Mouse (Mus musculus) ES-E14 (cell line): ENCODE measurements at regions not wholly inside any gene's neighbourhood (a gene's known extent, or its start where the extent isn't known, plus 50 kb on each side); places are given as distances from the start of the nearest gene placed in this dataset.

Source experiments
- DNase-seq: peaks from one replicate; pipeline ENCODE4 v3.0.0-alpha.2; 2013; ENCODE audit warnings: low read depth, low spot score
- H3K27ac ChIP-seq: 2 replicates; pipeline ENCODE4 v1.5.1; 2012; ENCODE audit warnings: low read depth, mild to moderate bottlenecking, low read length, moderate library complexity, mixed read lengths; ENCODE audit not compliant: poor library complexity, insufficient read depth, severe bottlenecking
- H3K36me3 ChIP-seq: 2 replicates; pipeline ENCODE4 v1.6.1; 2012; ENCODE audit warnings: mild to moderate bottlenecking, low read length, moderate library complexity, mixed read lengths; ENCODE audit not compliant: control insufficient read depth, poor library complexity, insufficient read depth, severe bottlenecking
- H3K4me1 ChIP-seq, 2 experiments: fragments of 150-350 bp in 1 of 2; sonication (generic) in 1 of 2; 2 replicates each; pipeline ENCODE4 v1.6.1; 2012; ENCODE audit warnings: low read length in 2 of 2, mild to moderate bottlenecking in 1 of 2, mixed read lengths in 1 of 2; ENCODE audit not compliant: control insufficient read depth in 2 of 2, insufficient read depth in 2 of 2, poor library complexity in 1 of 2
- H3K4me3 ChIP-seq, 2 experiments: fragments of 150-350 bp in 1 of 2; sonication (generic) in 1 of 2; 2 replicates each; pipeline ENCODE4 v1.5.1; 2012; ENCODE audit warnings: low read length in 2 of 2, low read depth in 1 of 2, mild to moderate bottlenecking in 1 of 2, mixed read lengths in 1 of 2; ENCODE audit not compliant: insufficient read depth in 1 of 2, poor library complexity in 1 of 2, severe bottlenecking in 1 of 2
- H3K9ac ChIP-seq: 2 replicates; pipeline ENCODE4 v1.6.1; 2012; ENCODE audit warnings: low read depth, mild to moderate bottlenecking, low read length, mixed read lengths; ENCODE audit not compliant: poor library complexity, insufficient read depth, severe bottlenecking
- H3K9me3 ChIP-seq: fragments of 150-350 bp; sonication (generic); 2 replicates; pipeline ENCODE4 v1.6.1; 2012; ENCODE audit warnings: low read depth, mild to moderate bottlenecking, low read length; ENCODE audit not compliant: control insufficient read depth, insufficient read depth
- CHD2 ChIP-seq: IDR thresholded peaks from 2 replicates; pipeline ENCODE4 v1.6.1; 2014; ENCODE audit warnings: mild to moderate bottlenecking, low read depth, low read length, inconsistent platforms
- HCFC1 ChIP-seq: IDR thresholded peaks from 2 replicates; pipeline ENCODE4 v1.6.1; 2012; ENCODE audit warnings: low read length, inconsistent platforms, borderline replicate concordance; ENCODE audit not compliant: insufficient read depth
- MAFK ChIP-seq: IDR thresholded peaks from 2 replicates; pipeline ENCODE4 v1.6.1; 2014; ENCODE audit warnings: mild to moderate bottlenecking, low read depth, low read length, inconsistent platforms; ENCODE audit not compliant: insufficient read depth
- ZC3H11A ChIP-seq: IDR thresholded peaks from 2 replicates; pipeline ENCODE4 v1.6.1; 2012; ENCODE audit warnings: low read depth, mild to moderate bottlenecking, inconsistent platforms, low read length, borderline replicate concordance
- ZNF384 ChIP-seq: IDR thresholded peaks from 2 replicates; pipeline ENCODE4 v1.6.1; 2012; ENCODE audit warnings: low read depth, low read length, inconsistent platforms
- in situ Hi-C, 2 experiments: fragments of 600-800 bp; cut with MboI; formaldehyde crosslinking; loops; one replicate each; pipeline ENCODE4 v1.15.1; 2025; ENCODE audit warnings: low sequenced_read_pairs in 2 of 2, inconsistent platforms in 1 of 2; ENCODE audit not compliant: unreplicated experiment in 2 of 2

DNA sequence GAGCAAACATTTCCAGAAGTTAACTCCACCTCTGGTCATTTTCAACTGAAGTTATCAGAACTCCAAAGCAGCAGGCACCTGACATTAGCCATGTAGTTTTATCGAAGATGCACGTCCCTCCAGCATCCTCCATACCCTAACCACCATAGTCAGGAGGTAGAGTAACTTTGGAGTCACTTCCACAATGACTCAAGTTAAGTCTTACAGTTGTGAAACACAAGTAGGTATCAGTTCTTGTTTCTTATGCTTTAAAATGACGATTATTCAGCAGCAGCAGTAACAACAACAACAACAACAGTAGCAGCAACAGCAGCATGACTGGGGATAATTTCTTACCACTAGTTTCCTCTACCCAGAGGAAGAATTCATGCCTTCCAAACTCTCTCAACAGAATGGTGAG lies 51.3 kb upstream of the Tank start:
- in situ Hi-C loops = no loop called here
- DNase-seq = no peak
- TF ChIP-seq CHD2 = no peak
- TF ChIP-seq ZC3H11A = no peak
- TF ChIP-seq MAFK = no peak
- no peak for TF ChIP-seq ZNF384
- TF ChIP-seq HCFC1 = no peak

DNA sequence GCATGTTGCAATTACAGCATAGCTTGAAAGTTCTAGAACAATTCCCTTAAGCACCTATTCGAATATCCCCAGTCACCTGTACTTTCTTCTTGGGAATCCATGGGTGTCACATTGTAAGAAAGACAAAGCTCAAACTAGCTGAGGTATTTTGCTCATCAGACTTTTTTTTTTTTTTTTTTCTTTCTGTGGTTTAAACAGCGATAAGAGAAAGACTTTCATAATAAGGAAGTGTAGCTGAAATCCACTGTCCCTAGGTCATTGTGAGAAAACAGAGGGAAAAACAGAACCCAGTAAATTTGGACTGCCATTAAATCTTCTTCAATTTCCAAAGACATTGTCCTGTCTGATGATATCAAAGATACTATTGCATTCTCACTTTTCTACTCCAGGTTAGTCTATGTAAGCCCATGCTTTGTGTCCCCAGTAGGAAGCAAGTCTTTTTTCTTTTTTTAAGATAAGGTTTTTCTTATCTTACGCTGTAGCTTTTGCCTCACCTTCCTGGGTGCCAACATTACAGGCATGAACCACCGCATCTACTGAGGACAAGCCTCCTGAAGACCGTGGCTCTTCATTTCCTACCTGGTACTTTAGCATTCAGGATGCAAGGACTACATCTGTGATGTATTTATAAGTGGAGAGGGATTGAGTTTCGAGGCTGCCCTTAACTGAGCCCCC lies 54.2 kb upstream of the Tank start:
- Histone ChIP-seq H3K27ac (no peak overlapping the region), H3K9me3 (no peaks in the 10 kb centered on the region), H3K9ac (no peak overlapping the region), H3K4me3 (no peak overlapping the region), H3K4me1 (no peaks in the 10 kb centered on the region), H3K36me3 (no peaks in the 10 kb centered on the region)
- TF ChIP-seq ZC3H11A (no peak), ZNF384 (no peak), MAFK (no peak), HCFC1 (no peak), CHD2 (no peak)
- in situ Hi-C loops = no loop called here
- DNase-seq = no peak

More for the DNA sequence above, 51.3 kb upstream of the Tank start:
- Histone ChIP-seq H3K27ac (no peak overlapping the region), H3K4me1 (no peaks in the 10 kb centered on the region), H3K9ac (no peak overlapping the region), H3K4me3 (no peak overlapping the region), H3K9me3 (no peaks in the 10 kb centered on the region), H3K36me3 (no peaks in the 10 kb centered on the region)

DNA sequence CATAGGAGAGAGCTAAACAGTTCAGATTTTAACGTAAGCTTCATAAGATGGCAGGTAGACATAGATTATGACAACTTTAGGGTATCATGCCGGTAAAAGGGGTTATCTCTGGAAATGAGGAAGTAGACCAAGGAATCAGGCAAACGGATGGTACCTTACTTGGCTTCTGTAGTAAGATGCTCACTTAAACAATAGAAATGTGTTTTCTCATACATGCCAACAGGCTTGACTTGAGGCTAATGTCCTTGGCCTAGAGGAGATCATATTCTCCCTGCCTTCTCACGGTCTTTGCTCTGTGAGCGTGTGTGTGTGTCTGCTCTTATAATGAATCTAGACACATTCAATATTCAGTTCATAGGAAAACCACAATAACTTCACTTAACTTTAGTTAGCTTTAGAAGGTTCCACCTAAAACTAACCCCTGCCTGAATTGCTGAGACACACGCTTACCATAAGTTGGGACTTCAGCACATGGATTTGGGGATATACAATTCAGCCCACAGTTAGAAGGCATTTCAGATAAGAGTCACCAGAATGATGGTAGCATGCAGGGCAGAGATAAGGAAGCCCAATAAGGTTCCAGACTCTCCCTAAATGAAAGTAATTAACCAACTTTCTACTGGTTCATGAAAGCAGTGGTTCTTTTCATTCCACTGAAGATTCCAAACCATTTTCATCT lies 63.8 kb upstream of the Tank start:
- H3K4me3 ChIP-seq = no peak overlapping the region
- TF ChIP-seq ZNF384 (no peak), CHD2 (no peak), HCFC1 (no peak), MAFK (no peak), ZC3H11A (no peak)

DNA sequence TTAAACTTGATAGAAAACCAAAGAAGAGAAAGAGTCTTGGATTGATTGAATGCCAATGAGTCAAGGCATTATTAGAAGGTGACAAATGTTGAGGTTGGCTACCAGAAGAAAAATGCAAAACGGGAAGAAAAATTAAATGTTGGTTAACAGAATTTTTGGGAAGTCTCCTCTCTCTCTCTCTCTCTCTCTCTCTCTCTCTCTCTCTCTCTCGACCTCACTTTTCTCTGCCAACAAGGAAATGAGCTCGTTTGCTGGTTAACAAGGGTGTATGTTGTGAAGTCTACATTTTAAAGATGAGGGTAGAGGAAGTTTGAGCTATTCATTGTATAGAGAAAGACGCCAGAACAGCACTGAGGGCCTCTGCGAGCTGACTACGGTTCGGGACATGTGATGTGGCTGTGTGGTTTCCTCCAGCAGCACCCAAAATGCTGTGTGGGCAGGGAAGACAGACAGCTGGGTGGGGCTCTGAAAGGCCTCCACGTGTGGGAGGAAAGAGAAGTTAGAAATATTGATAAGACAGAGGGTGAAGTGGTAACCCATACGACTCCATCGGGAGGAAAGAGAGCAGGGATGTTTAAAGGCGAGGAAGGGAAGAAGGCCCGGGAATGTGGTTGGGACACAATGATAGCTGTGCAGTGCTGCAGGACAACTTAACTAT lies 64.5 kb upstream of the Tank start:
- H3K4me1 ChIP-seq = no peaks in the 10 kb centered on the region
- H3K9ac ChIP-seq = no peak overlapping the region
- TF ChIP-seq ZC3H11A (no peak), ZNF384 (no peak), MAFK (no peak), CHD2 (no peak), HCFC1 (no peak)
- H3K27ac ChIP-seq = no peak overlapping the region
- H3K9me3 ChIP-seq = no peaks in the 10 kb centered on the region
- in situ Hi-C loops = no loop called here
- H3K36me3 ChIP-seq = no peaks in the 10 kb centered on the region
- H3K4me3 ChIP-seq = no peak overlapping the region
- no peak for DNase-seq

More for the DNA sequence above, 63.8 kb upstream of the Tank start:
- Histone ChIP-seq H3K36me3 (no peaks in the 10 kb centered on the region), H3K27ac (no peak overlapping the region), H3K4me1 (no peaks in the 10 kb centered on the region), H3K9ac (no peak overlapping the region), H3K9me3 (no peaks in the 10 kb centered on the region)
- in situ Hi-C loops = no loop called here
- no peak for DNase-seq

DNA sequence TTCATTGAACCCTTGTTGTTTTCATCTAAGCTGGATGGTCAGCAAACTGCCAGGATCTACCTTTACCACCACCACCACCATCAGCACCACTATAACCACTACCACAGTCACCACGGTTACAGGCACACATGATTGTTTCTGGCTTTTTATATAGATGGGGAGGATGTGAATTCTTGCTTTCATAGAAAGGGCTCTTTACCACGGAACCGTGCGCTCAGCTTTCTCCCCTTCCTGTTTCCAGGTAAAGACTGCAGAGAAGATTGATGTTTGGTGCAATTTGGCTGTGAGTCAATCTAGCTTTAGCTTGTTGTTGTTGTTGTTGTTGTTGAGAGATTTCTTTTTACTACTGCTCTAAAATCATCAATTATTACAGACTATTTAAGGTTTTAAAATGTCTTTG lies 74.8 kb upstream of the Tank start:
- Histone ChIP-seq H3K4me1 (no peaks in the 10 kb centered on the region), H3K27ac (no peak overlapping the region), H3K9ac (no peak overlapping the region), H3K9me3 (no peaks in the 10 kb centered on the region), H3K4me3 (no peak overlapping the region), H3K36me3 (no peaks in the 10 kb centered on the region)
- in situ Hi-C loops = no loop called here
- TF ChIP-seq HCFC1 = no peak
- TF ChIP-seq ZC3H11A = no peak
- no peak for DNase-seq
